Mouse (Mus musculus) heart, embryonic 11.5 days (tissue): ENCODE measurements at regions not wholly inside any gene's neighbourhood (a gene's known extent, or its start where the extent isn't known, plus 50 kb on each side); places are given as distances from the start of the nearest gene placed in this dataset.

Source experiments
- ATAC-seq: fragments of 200-750 bp; cut with Nextera tagmentation; replicated peaks from 2 replicates; pipeline ENCODE4 v1.8.0; 2017; ENCODE audit warnings: moderate library complexity; ENCODE audit not compliant: insufficient number of reproducible peaks, low FRiP score, low TSS enrichment
- H3K27ac ChIP-seq: fragments of 300-500 bp; sonication (generic); 2 replicates; pipeline ENCODE4 v1.5.1; 2014; ENCODE audit warnings: mild to moderate bottlenecking, low read depth, low read length
- H3K27me3 ChIP-seq: fragments of 300-500 bp; sonication (generic); 2 replicates; pipeline ENCODE4 v1.6.1; 2014; ENCODE audit warnings: mild to moderate bottlenecking, low read length, mixed read lengths; ENCODE audit not compliant: control insufficient read depth, insufficient read depth
- H3K36me3 ChIP-seq: fragments of 300-500 bp; sonication (generic); 2 replicates; pipeline ENCODE4 v1.6.1; 2014; ENCODE audit warnings: mild to moderate bottlenecking, low read length, moderate library complexity, mixed read lengths; ENCODE audit not compliant: control insufficient read depth, insufficient read depth
- H3K4me1 ChIP-seq: fragments of 300-500 bp; sonication (generic); 2 replicates; pipeline ENCODE4 v1.6.1; 2014; ENCODE audit warnings: low read length; ENCODE audit not compliant: control insufficient read depth, insufficient read depth
- H3K4me2 ChIP-seq: fragments of 300-500 bp; sonication (generic); 2 replicates; pipeline ENCODE4 v1.6.1; 2014; ENCODE audit warnings: mild to moderate bottlenecking, moderate library complexity
- H3K4me3 ChIP-seq: fragments of 300-500 bp; sonication (generic); 2 replicates; pipeline ENCODE4 v1.5.1; 2014; ENCODE audit warnings: low read depth, low read length
- H3K9ac ChIP-seq: fragments of 300-500 bp; sonication (generic); 2 replicates; pipeline ENCODE4 v1.6.1; 2014; ENCODE audit warnings: mild to moderate bottlenecking, low read depth, low read length, moderate library complexity
- H3K9me3 ChIP-seq: fragments of 300-500 bp; sonication (generic); replicated peaks from 2 replicates; pipeline ENCODE4 v1.6.1; 2016; ENCODE audit warnings: low read length; ENCODE audit not compliant: control insufficient read depth
- WGBS: fragments of 180-500 bp; shearing (Covaris S2); extraction: QIAGEN DNeasy Blood & Tissue Kit; methylation state at CpG from one replicate; pipeline ENCODE4 v1.1.7; 2014; ENCODE audit not compliant: insufficient replicate concordance; 5-methylcytosine and 5-hydroxymethylcytosine counted together

- H3K4me1 ChIP-seq = no peaks in the 10 kb centered on the region
- H3K9ac ChIP-seq = no peak overlapping the region
- no peak overlapping the region for H3K4me3 ChIP-seq
- H3K36me3 ChIP-seq = no peaks in the 10 kb centered on the region
- no peak for ATAC-seq
- WGBS = 84% methylated on average over 5 of the region's 5 CpGs
- H3K9me3 ChIP-seq = no peaks in the 10 kb centered on the region
- no peak overlapping the region for H3K4me2 ChIP-seq
- no peaks in the 10 kb centered on the region for H3K27me3 ChIP-seq
- H3K27ac ChIP-seq = no peak overlapping the region
These were observed 78.2 kb upstream of the Slc16a7 start for GRCm38 (mm10) chr10:125467503-125467902.

- 67% methylated on average over 3 of the region's 3 CpGs for WGBS
- Histone ChIP-seq H3K27ac (no peak overlapping the region), H3K4me1 (no peaks in the 10 kb centered on the region), H3K9me3 (no peaks in the 10 kb centered on the region), H3K4me2 (no peak overlapping the region), H3K9ac (no peak overlapping the region), H3K4me3 (no peak overlapping the region), H3K36me3 (no peaks in the 10 kb centered on the region), H3K27me3 (no peaks in the 10 kb centered on the region)
- ATAC-seq = no peak
These were observed 99.1 kb upstream of the Slc16a7 start for GRCm38 (mm10) chr10:125488350-125488749.

- Histone ChIP-seq H3K4me2 (no peak overlapping the region), H3K4me1 (no peaks in the 10 kb centered on the region), H3K4me3 (no peak overlapping the region), H3K36me3 (no peaks in the 10 kb centered on the region), H3K9ac (no peak overlapping the region), H3K27me3 (no peaks in the 10 kb centered on the region), H3K27ac (no peak overlapping the region), H3K9me3 (no peaks in the 10 kb centered on the region)
- no peak for ATAC-seq
- WGBS = 64% methylated on average over 4 of the region's 4 CpGs
These were observed 101.1 kb upstream of the Slc16a7 start for GRCm38 (mm10) chr10:125490395-125490794.

GRCm38 (mm10) chr10:125494489-125494888 lies 105.2 kb upstream of the Slc16a7 start:
- Histone ChIP-seq H3K27ac (no peak overlapping the region), H3K4me2 (no peak overlapping the region)
- WGBS = 49% methylated on average over 4 of the region's 4 CpGs

GRCm38 (mm10) chr10:125498347-125498746 lies 109.1 kb upstream of the Slc16a7 start:
- H3K36me3 ChIP-seq = no peaks in the 10 kb centered on the region
- H3K27me3 ChIP-seq = no peaks in the 10 kb centered on the region
- no peak overlapping the region for H3K27ac ChIP-seq
- no peaks in the 10 kb centered on the region for H3K9me3 ChIP-seq
- no peaks in the 10 kb centered on the region for H3K4me1 ChIP-seq
- ATAC-seq = no peak
- no peak overlapping the region for H3K4me2 ChIP-seq
- WGBS = 20% methylated on average over 1 of the region's 1 CpGs
- H3K4me3 ChIP-seq = no peak overlapping the region
- no peak overlapping the region for H3K9ac ChIP-seq

More at GRCm38 (mm10) chr10:125494489-125494888, 105.2 kb upstream of the Slc16a7 start:
- ATAC-seq = no peak
- no peaks in the 10 kb centered on the region for H3K9me3 ChIP-seq
- no peak overlapping the region for H3K9ac ChIP-seq
- no peaks in the 10 kb centered on the region for H3K36me3 ChIP-seq
- no peaks in the 10 kb centered on the region for H3K4me1 ChIP-seq
- no peak overlapping the region for H3K4me3 ChIP-seq
- H3K27me3 ChIP-seq = no peaks in the 10 kb centered on the region

GRCm38 (mm10) chr10:125500338-125500737 lies 111.1 kb upstream of the Slc16a7 start:
- Histone ChIP-seq H3K27me3 (no peaks in the 10 kb centered on the region), H3K9ac (no peak overlapping the region), H3K9me3 (no peaks in the 10 kb centered on the region), H3K4me3 (no peak overlapping the region), H3K4me2 (no peak overlapping the region), H3K27ac (no peak overlapping the region), H3K36me3 (no peaks in the 10 kb centered on the region), H3K4me1 (no peaks in the 10 kb centered on the region)
- ATAC-seq = no peak
- WGBS = 88% methylated on average over 4 of the region's 4 CpGs

GRCm38 (mm10) chr10:125515026-125515425 lies 125.8 kb upstream of the Slc16a7 start:
- Histone ChIP-seq H3K27me3 (no peaks in the 10 kb centered on the region), H3K27ac (no peak overlapping the region), H3K4me2 (no peak overlapping the region), H3K4me1 (no peaks in the 10 kb centered on the region), H3K9me3 (no peaks in the 10 kb centered on the region), H3K4me3 (no peak overlapping the region), H3K9ac (no peak overlapping the region), H3K36me3 (no peaks in the 10 kb centered on the region)
- WGBS = 55% methylated on average over 5 of the region's 5 CpGs
- no peak for ATAC-seq

- H3K27me3 ChIP-seq = no peaks in the 10 kb centered on the region
- no peak overlapping the region for H3K9ac ChIP-seq
- no peak for ATAC-seq
- H3K27ac ChIP-seq = no peak overlapping the region
- no peaks in the 10 kb centered on the region for H3K9me3 ChIP-seq
- H3K4me1 ChIP-seq = no peaks in the 10 kb centered on the region
- WGBS = 83% methylated on average over 6 of the region's 6 CpGs
- no peak overlapping the region for H3K4me2 ChIP-seq
- no peaks in the 10 kb centered on the region for H3K36me3 ChIP-seq
- no peak overlapping the region for H3K4me3 ChIP-seq
These were observed 141.6 kb upstream of the Slc16a7 start for GRCm38 (mm10) chr10:125530876-125531275.

GRCm38 (mm10) chr10:125538316-125538715 lies 149.1 kb upstream of the Slc16a7 start:
- ATAC-seq = no peak
- WGBS = 26% methylated on average over 1 of the region's 1 CpGs
- Histone ChIP-seq H3K27ac (no peak overlapping the region), H3K4me1 (no peaks in the 10 kb centered on the region), H3K27me3 (no peaks in the 10 kb centered on the region), H3K4me3 (no peak overlapping the region), H3K36me3 (no peaks in the 10 kb centered on the region), H3K4me2 (no peak overlapping the region), H3K9me3 (no peaks in the 10 kb centered on the region), H3K9ac (no peak overlapping the region)
